Mouse (Mus musculus): ENCODE measurements at regions not wholly inside any gene's neighbourhood (a gene's known extent, or its start where the extent isn't known, plus 50 kb on each side); places are given as distances from the start of the nearest gene placed in this dataset.

- intact Hi-C loops (cut with DNase I) = no loop called here
- DNase-seq (ENCODE audit: low spot score in 2 of 2) = no peak
Observed at GRCm38 (mm10) chr14:15273107-15273506, 165.7 kb downstream of the Lrrc3b start.

GRCm38 (mm10) chr14:15272364-15272763 is 166.4 kb downstream of the Lrrc3b start:
- intact Hi-C loops (cut with DNase I) = no loop called here
- no peak for DNase-seq (ENCODE audit: low spot score in 2 of 2)

GRCm38 (mm10) chr14:15266287-15266686 is 172.5 kb downstream of the Lrrc3b start:
- intact Hi-C loops (cut with DNase I) = no loop called here

GRCm38 (mm10) chr14:15262996-15263395 is 175.8 kb downstream of the Lrrc3b start:
- intact Hi-C loops (cut with DNase I) = no loop called here
- DNase-seq (ENCODE audit: low spot score in 2 of 2) = no peak

More at GRCm38 (mm10) chr14:15266287-15266686, 172.5 kb downstream of the Lrrc3b start:
- no peak for DNase-seq (ENCODE audit: low spot score in 2 of 2)

DNA sequence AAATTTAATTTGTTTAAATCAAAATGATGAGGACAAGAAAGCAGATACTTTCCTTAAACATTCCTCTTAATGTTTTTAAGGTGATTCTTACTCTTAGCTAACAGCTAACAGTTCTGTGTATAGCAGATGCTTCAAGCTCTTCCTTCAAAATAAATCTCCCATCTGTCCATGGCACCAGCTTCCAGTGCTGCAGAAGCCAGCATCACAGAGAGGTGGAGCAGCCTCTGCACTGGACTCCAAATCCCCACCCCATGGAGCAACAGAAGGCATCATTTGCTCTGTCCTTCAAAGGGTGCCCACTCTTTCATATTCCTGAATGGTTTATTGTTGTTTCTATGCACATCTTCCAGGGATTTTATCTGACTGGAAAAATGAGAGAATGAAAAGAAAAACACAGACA is 183.1 kb downstream of the Lrrc3b start:
- intact Hi-C loops (cut with DNase I) = no loop called here

DNA sequence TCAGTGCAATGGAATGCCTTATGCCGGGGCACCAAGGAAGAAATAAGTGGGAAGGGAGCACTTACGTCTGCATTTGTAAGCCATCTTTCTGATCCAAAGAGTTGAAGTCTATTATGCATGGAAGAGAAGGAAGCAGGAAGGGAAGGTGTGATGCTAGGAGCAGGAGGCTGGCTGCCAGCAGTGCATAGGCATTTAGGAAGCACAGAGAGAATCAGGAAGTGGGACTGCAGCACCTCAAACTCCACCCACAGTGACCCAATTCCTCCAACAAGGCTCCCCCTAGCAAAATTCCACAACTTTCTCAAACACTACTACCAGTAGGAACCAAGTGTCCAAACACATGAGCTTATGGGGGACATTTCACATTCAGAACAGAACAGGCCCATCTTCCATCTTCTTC is 233.2 kb downstream of the Lrrc3b start:
- DNase-seq (ENCODE audit: low spot score in 2 of 2) = no peak
- intact Hi-C loops (cut with DNase I) = no loop called here

More for the DNA sequence above, 183.1 kb downstream of the Lrrc3b start:
- DNase-seq (ENCODE audit: low spot score in 2 of 2) = peak; percentile 6 to 10

GRCm38 (mm10) chr14:15204284-15204683 is 234.5 kb downstream of the Lrrc3b start:
- no peak for DNase-seq (ENCODE audit: low spot score in 2 of 2)
- intact Hi-C loops (cut with DNase I) = no loop called here
